Mouse (Mus musculus) hindbrain, embryonic 15.5 days (tissue): ENCODE data around the gene Kif3b. TPM values are rescaled to one million over a fixed set of nuclear protein-coding genes. Genes with fewer than 3 reads are reported as not detected.
A peak's percentile ranks its signal among the peaks of the same experiment; 100 is the strongest.

Source experiments
- ATAC-seq: fragments of 200-750 bp; cut with Nextera tagmentation; 2 replicates; pipeline ENCODE4 v1.8.0; 2017; ENCODE audit warnings: low read depth, moderate number of reproducible peaks, moderate TSS enrichment; ENCODE audit not compliant: low FRiP score
- H3K27ac ChIP-seq: fragments of 300-500 bp; sonication (generic); replicated peaks from 2 replicates; pipeline ENCODE4 v1.5.1; 2015; ENCODE audit warnings: mild to moderate bottlenecking, inconsistent platforms
- H3K27me3 ChIP-seq: fragments of 300-500 bp; sonication (generic); 2 replicates; pipeline ENCODE4 v1.6.1; 2015; ENCODE audit warnings: control low read depth, inconsistent platforms
- H3K36me3 ChIP-seq: fragments of 300-500 bp; sonication (generic); 2 replicates; pipeline ENCODE4 v1.6.1; 2015; ENCODE audit warnings: control low read depth, inconsistent platforms
- H3K4me1 ChIP-seq: fragments of 300-500 bp; sonication (generic); replicated peaks from 2 replicates; pipeline ENCODE4 v1.6.1; 2015; ENCODE audit warnings: control low read depth, inconsistent platforms
- H3K4me2 ChIP-seq: fragments of 300-500 bp; sonication (generic); 2 replicates; pipeline ENCODE4 v1.6.1; 2015; ENCODE audit warnings: moderate library complexity, mild to moderate bottlenecking, inconsistent platforms
- H3K4me3 ChIP-seq: fragments of 300-500 bp; sonication (generic); 2 replicates; pipeline ENCODE4 v1.5.1; 2015; ENCODE audit warnings: mild to moderate bottlenecking, inconsistent platforms
- H3K9ac ChIP-seq: fragments of 300-500 bp; sonication (generic); 2 replicates; pipeline ENCODE4 v1.6.1; 2015; ENCODE audit warnings: inconsistent platforms
- H3K9me3 ChIP-seq: fragments of 300-500 bp; sonication (generic); 2 replicates; pipeline ENCODE4 v1.6.1; 2016; ENCODE audit warnings: control low read depth, inconsistent platforms
- WGBS: fragments of 180-500 bp; shearing (Covaris S2); methylation state at CpG from one replicate; pipeline ENCODE4 v1.1.7; 2015; 5-methylcytosine and 5-hydroxymethylcytosine counted together
- polyA plus RNA-seq: library from polyadenylated mRNA; unstranded; fragments of >200 nt; fragmentation: Nextera tagmentation; extraction: Ambion mirVana; gene quantifications from 2 replicates; pipeline ENCODE4 v1.2.1, GENCODE M21; 2015

The Kif3b gene
- polyA plus RNA-seq, 1 experiment from 2014 or later, result 22.8 TPM

- H3K27ac ChIP-seq, result peak overlapping the region; percentile 29; the same call in 1 of the 2 replicates
These were observed 14.0 kb downstream of the Kif3b start for GRCm38 (mm10) chr2:153305240-153305639.

GRCm38 (mm10) chr2:153308586-153308985 lies 17.4 kb downstream of the Kif3b start:
- H3K9ac ChIP-seq, result no peak overlapping the region
- H3K36me3 ChIP-seq, result no peaks in the 10 kb centered on the region
- no peaks in the 10 kb centered on the region for H3K27me3 ChIP-seq
- no peak overlapping the region for H3K27ac ChIP-seq
- 72% methylated on average over 7 of the region's 7 CpGs for WGBS
- no peak for ATAC-seq
- peaks cover 9% of the 10 kb centered on the region for H3K4me1 ChIP-seq
- no peak overlapping the region for H3K4me3 ChIP-seq
- no peaks in the 10 kb centered on the region for H3K9me3 ChIP-seq
- no peak overlapping the region for H3K4me2 ChIP-seq

More at GRCm38 (mm10) chr2:153305240-153305639, 14.0 kb downstream of the Kif3b start:
- no peak for ATAC-seq
- Histone ChIP-seq H3K4me3 (no peak overlapping the region), H3K9me3 (no peaks in the 10 kb centered on the region), H3K27me3 (no peaks in the 10 kb centered on the region), H3K4me2 (no peak overlapping the region), H3K9ac (no peak overlapping the region), H3K4me1 (peaks cover 9% of the 10 kb centered on the region), H3K36me3 (no peaks in the 10 kb centered on the region)
- WGBS, result 68% methylated on average over 6 of the region's 6 CpGs

GRCm38 (mm10) chr2:153309106-153309505 lies 17.9 kb downstream of the Kif3b start:
- no peaks in the 10 kb centered on the region for H3K27me3 ChIP-seq
- H3K27ac ChIP-seq, result no peak overlapping the region
- H3K4me1 ChIP-seq, result peaks cover 9% of the 10 kb centered on the region
- no peak for ATAC-seq
- no peak overlapping the region for H3K4me2 ChIP-seq
- H3K9me3 ChIP-seq, result no peaks in the 10 kb centered on the region
- no peak overlapping the region for H3K4me3 ChIP-seq
- no peak overlapping the region for H3K9ac ChIP-seq
- WGBS, result 77% methylated on average over 8 of the region's 8 CpGs
- H3K36me3 ChIP-seq, result no peaks in the 10 kb centered on the region

GRCm38 (mm10) chr2:153310228-153310627 lies 19.0 kb downstream of the Kif3b start:
- Histone ChIP-seq H3K27ac (no peak overlapping the region), H3K9ac (no peak overlapping the region), H3K4me1 (peaks cover 6% of the 10 kb centered on the region), H3K4me2 (no peak overlapping the region), H3K36me3 (no peaks in the 10 kb centered on the region), H3K9me3 (no peaks in the 10 kb centered on the region), H3K27me3 (no peaks in the 10 kb centered on the region), H3K4me3 (no peak overlapping the region)
- 77% methylated on average over 6 of the region's 6 CpGs for WGBS
- no peak for ATAC-seq

GRCm38 (mm10) chr2:153312884-153313283 lies 21.7 kb downstream of the Kif3b start:
- ATAC-seq, result no peak
- H3K27me3 ChIP-seq, result no peaks in the 10 kb centered on the region
- peaks cover 4% of the 10 kb centered on the region; the same call in 1 of the 2 replicates for H3K4me1 ChIP-seq
- no peak overlapping the region for H3K4me3 ChIP-seq
- H3K27ac ChIP-seq, result no peak overlapping the region
- H3K36me3 ChIP-seq, result peaks cover 15% of the 10 kb centered on the region
- no peak overlapping the region for H3K9ac ChIP-seq
- H3K9me3 ChIP-seq, result no peaks in the 10 kb centered on the region
- no peak overlapping the region for H3K4me2 ChIP-seq
- 88% methylated on average over 9 of the region's 9 CpGs for WGBS

GRCm38 (mm10) chr2:153318408-153318807 lies 27.2 kb downstream of the Kif3b start:
- Histone ChIP-seq H3K9me3 (no peaks in the 10 kb centered on the region), H3K36me3 (peaks cover 49% of the 10 kb centered on the region), H3K9ac (no peak overlapping the region), H3K27me3 (no peaks in the 10 kb centered on the region), H3K4me3 (no peak overlapping the region), H3K27ac (no peak overlapping the region), H3K4me2 (no peak overlapping the region), H3K4me1 (no peaks in the 10 kb centered on the region)
- 83% methylated on average over 4 of the region's 4 CpGs for WGBS
- no peak for ATAC-seq

- H3K27me3 ChIP-seq, result no peaks in the 10 kb centered on the region
- H3K4me2 ChIP-seq, result no peak overlapping the region
- H3K9ac ChIP-seq, result no peak overlapping the region
- ATAC-seq, result no peak
- no peak overlapping the region for H3K27ac ChIP-seq
- no peaks in the 10 kb centered on the region for H3K4me1 ChIP-seq
- WGBS, result 87% methylated on average over 8 of the region's 8 CpGs
- H3K4me3 ChIP-seq, result no peak overlapping the region
- peaks cover 56% of the 10 kb centered on the region for H3K36me3 ChIP-seq
- no peaks in the 10 kb centered on the region for H3K9me3 ChIP-seq
These were observed 27.9 kb downstream of the Kif3b start for GRCm38 (mm10) chr2:153319036-153319643.

- Histone ChIP-seq H3K4me1 (no peaks in the 10 kb centered on the region), H3K4me3 (no peak overlapping the region), H3K4me2 (no peak overlapping the region), H3K9me3 (no peaks in the 10 kb centered on the region), H3K27ac (no peak overlapping the region), H3K36me3 (peaks cover 75% of the 10 kb centered on the region), H3K9ac (no peak overlapping the region), H3K27me3 (no peaks in the 10 kb centered on the region)
- ATAC-seq, result no peak
- WGBS, result 86% methylated on average over 9 of the region's 9 CpGs
These were observed 34.6 kb downstream of the Kif3b start for GRCm38 (mm10) chr2:153325706-153326376.

- H3K9me3 ChIP-seq, result no peaks in the 10 kb centered on the region
- no peak for ATAC-seq
- no peak overlapping the region for H3K4me2 ChIP-seq
- H3K9ac ChIP-seq, result no peak overlapping the region
- H3K4me3 ChIP-seq, result no peak overlapping the region
- H3K27me3 ChIP-seq, result no peaks in the 10 kb centered on the region
- WGBS, result 89% methylated on average over 5 of the region's 5 CpGs
- H3K27ac ChIP-seq, result no peak overlapping the region
- H3K36me3 ChIP-seq, result peaks cover 38% of the 10 kb centered on the region
- H3K4me1 ChIP-seq, result no peaks in the 10 kb centered on the region
These were observed 41.1 kb downstream of the Kif3b start for GRCm38 (mm10) chr2:153332271-153332670.

- H3K4me1 ChIP-seq, result no peaks in the 10 kb centered on the region
- H3K4me2 ChIP-seq, result no peak overlapping the region
- ATAC-seq, result no peak
- 95% methylated on average over 3 of the region's 3 CpGs for WGBS
- H3K9ac ChIP-seq, result no peak overlapping the region
- no peaks in the 10 kb centered on the region for H3K27me3 ChIP-seq
- no peak overlapping the region for H3K27ac ChIP-seq
- H3K4me3 ChIP-seq, result no peak overlapping the region
- H3K9me3 ChIP-seq, result no peaks in the 10 kb centered on the region
- H3K36me3 ChIP-seq, result peaks cover 32% of the 10 kb centered on the region
These were observed 41.8 kb downstream of the Kif3b start for GRCm38 (mm10) chr2:153332981-153333380.

GRCm38 (mm10) chr2:153333822-153334232 lies 42.6 kb downstream of the Kif3b start:
- H3K36me3 ChIP-seq, result peaks cover 27% of the 10 kb centered on the region
- H3K27ac ChIP-seq, result no peak overlapping the region
- H3K9ac ChIP-seq, result no peak overlapping the region
- no peaks in the 10 kb centered on the region for H3K9me3 ChIP-seq
- WGBS, result 88% methylated on average over 6 of the region's 6 CpGs
- H3K4me3 ChIP-seq, result no peak overlapping the region
- no peak for ATAC-seq
- H3K4me1 ChIP-seq, result no peaks in the 10 kb centered on the region
- H3K4me2 ChIP-seq, result no peak overlapping the region
- no peaks in the 10 kb centered on the region for H3K27me3 ChIP-seq

- H3K27me3 ChIP-seq, result no peaks in the 10 kb centered on the region
- no peak overlapping the region for H3K9ac ChIP-seq
- no peaks in the 10 kb centered on the region for H3K4me1 ChIP-seq
- peaks cover 25% of the 10 kb centered on the region for H3K36me3 ChIP-seq
- WGBS, result 90% methylated on average over 3 of the region's 3 CpGs
- no peak overlapping the region for H3K4me2 ChIP-seq
- no peak overlapping the region for H3K4me3 ChIP-seq
- no peak overlapping the region for H3K27ac ChIP-seq
- ATAC-seq, result no peak
- H3K9me3 ChIP-seq, result no peaks in the 10 kb centered on the region
These were observed 43.1 kb downstream of the Kif3b start for GRCm38 (mm10) chr2:153334281-153334680.
